Mouse (Mus musculus) embryonic facial prominence, embryonic 11.5 days (tissue): ENCODE data around the gene Rad9b. TPM values are rescaled to one million over a fixed set of nuclear protein-coding genes. Genes with fewer than 3 reads are reported as not detected.
"Not testable (repeated sequence)": the region's sequence is repeated elsewhere in the genome, so short reads cannot be mapped to it uniquely, and the experiment has no call there.

Experiments
- ATAC-seq: fragments of 200-750 bp; cut with Nextera tagmentation; replicated peaks from 2 replicates; pipeline ENCODE4 v1.8.0; 2017; ENCODE audit warnings: low read depth; ENCODE audit not compliant: insufficient number of reproducible peaks, low FRiP score, low TSS enrichment
- DNase-seq: peaks from one replicate; pipeline ENCODE4 v3.0.0-alpha.2; 2015; ENCODE audit warnings: low spot score
- H3K27ac ChIP-seq: fragments of 300-500 bp; sonication (generic); replicated peaks from 2 replicates; pipeline ENCODE4 v1.5.1; 2014; ENCODE audit warnings: mild to moderate bottlenecking, low read depth, low read length, control low read depth
- H3K27me3 ChIP-seq: fragments of 300-500 bp; sonication (generic); 2 replicates; pipeline ENCODE4 v1.6.1; 2014; ENCODE audit warnings: mild to moderate bottlenecking, low read length, moderate library complexity, mixed read lengths; ENCODE audit not compliant: control insufficient read depth, insufficient read depth
- H3K36me3 ChIP-seq: fragments of 300-500 bp; sonication (generic); replicated peaks from 2 replicates; pipeline ENCODE4 v1.6.1; 2014; ENCODE audit warnings: low read depth, mild to moderate bottlenecking, low read length, moderate library complexity, mixed read lengths; ENCODE audit not compliant: control insufficient read depth, insufficient read depth
- H3K4me1 ChIP-seq: fragments of 300-500 bp; sonication (generic); 2 replicates; pipeline ENCODE4 v1.6.1; 2014; ENCODE audit warnings: low read length, mixed read lengths; ENCODE audit not compliant: control insufficient read depth, insufficient read depth
- H3K4me2 ChIP-seq: fragments of 300-500 bp; sonication (generic); 2 replicates; pipeline ENCODE4 v1.6.1; 2014; ENCODE audit warnings: low read depth, mild to moderate bottlenecking, control low read depth, low read length, moderate library complexity
- H3K4me3 ChIP-seq: fragments of 300-500 bp; sonication (generic); 2 replicates; pipeline ENCODE4 v1.5.1; 2014; ENCODE audit warnings: low read depth, low read length, control low read depth
- H3K9ac ChIP-seq: fragments of 300-500 bp; sonication (generic); replicated peaks from 2 replicates; pipeline ENCODE4 v1.6.1; 2014; ENCODE audit warnings: mild to moderate bottlenecking, control low read depth, low read length
- H3K9me3 ChIP-seq: fragments of 300-500 bp; sonication (generic); replicated peaks from 2 replicates; pipeline ENCODE4 v1.6.1; 2016; ENCODE audit warnings: mild to moderate bottlenecking, low read length, inconsistent platforms, mixed read lengths; ENCODE audit not compliant: control insufficient read depth
- WGBS: fragments of 180-500 bp; shearing (Covaris S2); extraction: QIAGEN DNeasy Blood & Tissue Kit; methylation state at CpG from one replicate; pipeline ENCODE4 v1.1.7; 2014; 5-methylcytosine and 5-hydroxymethylcytosine counted together
- polyA plus RNA-seq: library from polyadenylated mRNA; unstranded; fragments of >200 nt; fragmentation: Nextera tagmentation; extraction: Ambion mirVana; gene quantifications from 2 replicates; pipeline ENCODE4 v1.2.1, GENCODE M21; 2014

Rad9b gene
- polyA plus RNA-seq, 1 experiment from 2014 or later, result 10.7 TPM

DNA sequence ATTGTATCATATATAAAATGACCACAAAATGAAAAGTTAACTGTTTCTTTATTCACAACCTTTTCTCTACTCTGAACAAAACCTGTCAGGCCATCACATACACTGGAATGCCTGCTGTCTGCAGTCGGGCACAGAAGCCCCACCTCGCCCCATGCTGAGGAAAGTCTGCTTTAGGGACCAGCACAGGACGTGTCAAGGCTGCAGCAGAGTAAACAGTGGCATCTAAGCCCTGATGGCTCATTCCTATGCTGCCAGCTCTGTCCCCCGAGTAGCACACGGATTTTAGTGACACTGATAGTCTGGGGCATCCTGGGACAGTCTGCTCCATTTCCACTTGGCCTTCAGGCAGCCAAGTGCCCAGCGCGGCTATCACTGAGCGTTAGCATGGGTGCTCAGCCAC is 28.6 kb downstream of the Rad9b start:
- H3K4me2 ChIP-seq, result no peak overlapping the region
- no peaks in the 10 kb centered on the region for H3K36me3 ChIP-seq
- ATAC-seq, result no peak

DNA sequence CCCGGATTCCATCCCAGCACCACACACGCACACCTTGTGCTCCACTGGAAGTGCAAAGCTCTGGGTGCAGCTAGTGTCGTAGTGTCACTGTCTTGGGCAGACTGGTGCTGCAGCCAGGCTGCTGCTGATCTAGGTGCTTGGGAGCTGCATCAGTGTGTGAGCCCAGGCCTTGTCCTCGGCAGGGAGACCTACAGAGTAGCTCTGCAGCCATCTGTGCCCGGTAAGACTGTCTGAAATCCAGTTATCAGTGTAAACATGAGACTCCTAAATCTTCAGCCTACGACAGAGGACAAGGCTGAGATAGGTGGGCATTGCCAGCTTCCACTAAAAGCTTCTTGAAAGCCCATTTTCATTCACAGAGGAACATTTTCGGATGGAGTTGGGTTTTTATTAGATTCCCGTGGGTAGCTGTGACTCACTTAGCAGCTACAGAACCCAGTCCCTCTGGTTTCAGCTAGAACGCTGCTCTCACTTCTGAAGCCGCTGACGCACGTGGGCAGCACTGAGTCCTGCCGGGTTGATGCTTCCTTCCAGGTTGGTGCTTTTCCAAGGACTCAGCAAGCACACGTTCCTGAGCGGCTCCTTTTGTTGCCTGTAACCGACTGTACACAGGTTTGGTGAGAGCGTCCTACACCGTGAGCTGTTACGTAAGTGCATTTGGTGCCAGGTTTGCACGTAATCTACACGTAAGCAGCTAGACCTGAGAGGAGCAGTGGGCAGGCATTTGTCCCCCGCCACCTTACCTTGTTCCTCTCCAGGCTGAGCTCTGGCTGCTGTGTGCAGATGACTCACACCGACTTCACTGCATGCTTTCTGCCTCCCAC is 29.2 kb downstream of the Rad9b start:
- DNase-seq (no peak), ATAC-seq (no peak)
- Histone ChIP-seq H3K4me1 (no peaks in the 10 kb centered on the region), H3K4me3 (no peak overlapping the region), H3K9ac (no peak overlapping the region), H3K9me3 (no peaks in the 10 kb centered on the region), H3K4me2 (no peak overlapping the region), H3K36me3 (no peaks in the 10 kb centered on the region), H3K27ac (no peak overlapping the region), H3K27me3 (no peaks in the 10 kb centered on the region)
- WGBS, result 89% methylated on average over 23 of the region's 23 CpGs

More for the DNA sequence above, 28.6 kb downstream of the Rad9b start:
- WGBS, result 87% methylated on average over 8 of the region's 8 CpGs
- no peaks in the 10 kb centered on the region for H3K9me3 ChIP-seq
- no peaks in the 10 kb centered on the region for H3K27me3 ChIP-seq
- H3K27ac ChIP-seq, result no peak overlapping the region
- no peak overlapping the region for H3K4me3 ChIP-seq
- no peak for DNase-seq
- H3K4me1 ChIP-seq, result no peaks in the 10 kb centered on the region
- no peak overlapping the region for H3K9ac ChIP-seq

DNA sequence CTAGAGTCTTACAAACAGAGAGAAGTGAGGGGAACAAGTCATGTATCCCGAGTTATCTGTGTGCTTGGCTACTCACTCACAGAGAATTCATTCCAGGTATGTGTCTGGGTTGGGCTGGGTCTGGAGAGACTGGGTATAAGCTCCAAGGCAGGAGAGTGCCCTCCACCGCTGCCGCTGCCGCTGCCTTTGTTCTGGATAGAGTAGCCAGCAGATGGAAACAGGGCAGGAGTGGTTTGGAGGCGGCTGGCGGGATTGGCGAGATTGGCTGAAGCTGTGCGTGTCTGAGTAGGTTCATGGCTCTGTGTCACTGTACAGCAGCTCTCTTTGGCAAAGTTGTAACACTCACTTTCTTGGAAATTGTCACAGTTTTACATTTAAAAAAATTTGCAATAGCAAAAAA is 30.5 kb downstream of the Rad9b start:
- Histone ChIP-seq H3K27ac (no peak overlapping the region), H3K9me3 (no peaks in the 10 kb centered on the region), H3K9ac (no peak overlapping the region), H3K27me3 (no peaks in the 10 kb centered on the region), H3K4me3 (no peak overlapping the region), H3K4me2 (no peak overlapping the region), H3K4me1 (no peaks in the 10 kb centered on the region), H3K36me3 (no peaks in the 10 kb centered on the region)
- no peak for DNase-seq
- ATAC-seq, result no peak
- 79% methylated on average over 8 of the region's 8 CpGs for WGBS

- no peaks in the 10 kb centered on the region for H3K27me3 ChIP-seq
- no peaks in the 10 kb centered on the region for H3K36me3 ChIP-seq
- no peak overlapping the region for H3K4me3 ChIP-seq
- no peaks in the 10 kb centered on the region for H3K9me3 ChIP-seq
- H3K4me1 ChIP-seq, result no peaks in the 10 kb centered on the region
- peak; percentile 6 for DNase-seq
- H3K27ac ChIP-seq, result no peak overlapping the region
- no peak overlapping the region for H3K9ac ChIP-seq
- no peak for ATAC-seq
- H3K4me2 ChIP-seq, result no peak overlapping the region
- WGBS, result 73% methylated on average over 12 of the region's 12 CpGs
Measured at GRCm38 (mm10) chr5:122320205-122320781, 33.7 kb downstream of the Rad9b start.

DNA sequence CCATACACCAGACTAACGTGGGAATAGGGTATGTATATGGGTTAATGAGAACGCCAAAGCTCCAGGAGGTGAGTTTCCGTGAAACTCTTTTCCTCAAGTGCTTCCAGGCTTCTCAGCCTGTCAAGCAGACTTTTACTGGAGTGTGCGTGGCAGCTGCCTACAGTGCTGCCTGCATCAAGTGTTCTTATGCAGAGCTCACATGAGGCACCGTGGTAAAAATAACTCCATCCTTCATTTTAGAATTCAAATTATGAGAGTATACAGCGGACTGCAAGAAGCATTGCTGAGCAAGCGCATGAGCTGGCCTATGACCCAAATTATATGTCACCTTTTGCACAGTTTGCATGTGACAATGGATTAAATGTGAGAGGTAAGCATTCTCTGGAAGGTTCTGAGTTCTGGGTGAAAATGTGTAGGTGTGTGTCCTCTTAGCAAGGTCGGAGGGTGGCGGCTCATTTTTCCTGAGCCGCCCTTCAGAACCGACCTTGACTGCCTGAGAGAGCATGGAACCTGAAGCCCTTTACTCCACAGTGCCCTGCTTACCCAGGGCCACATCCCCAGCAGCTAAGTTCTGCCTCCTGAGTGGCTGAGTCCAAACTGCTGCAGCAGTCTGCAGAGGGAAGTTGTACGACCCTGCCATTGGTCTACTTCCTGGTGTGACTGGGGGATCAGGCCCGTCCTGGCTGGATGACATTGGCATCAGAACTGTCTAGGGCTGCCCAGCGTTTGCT is 34.4 kb downstream of the Rad9b start:
- H3K4me3 ChIP-seq, result no peak overlapping the region
- H3K9me3 ChIP-seq, result no peaks in the 10 kb centered on the region
- no peak overlapping the region for H3K9ac ChIP-seq
- DNase-seq (no peak), ATAC-seq (no peak)
- H3K4me2 ChIP-seq, result no peak overlapping the region
- 80% methylated on average over 14 of the region's 14 CpGs for WGBS
- no peak overlapping the region for H3K27ac ChIP-seq
- H3K4me1 ChIP-seq, result no peaks in the 10 kb centered on the region
- H3K27me3 ChIP-seq, result no peaks in the 10 kb centered on the region
- H3K36me3 ChIP-seq, result no peaks in the 10 kb centered on the region

GRCm38 (mm10) chr5:122318976-122319375 is 35.1 kb downstream of the Rad9b start:
- H3K27ac ChIP-seq, H3K4me1 ChIP-seq, DNase-seq, H3K9me3 ChIP-seq, H3K27me3 ChIP-seq, ATAC-seq, H3K4me2 ChIP-seq, H3K36me3 ChIP-seq, H3K9ac ChIP-seq, H3K4me3 ChIP-seq: not testable (repeated sequence)
- 79% methylated on average over 3 of the region's 3 CpGs for WGBS

DNA sequence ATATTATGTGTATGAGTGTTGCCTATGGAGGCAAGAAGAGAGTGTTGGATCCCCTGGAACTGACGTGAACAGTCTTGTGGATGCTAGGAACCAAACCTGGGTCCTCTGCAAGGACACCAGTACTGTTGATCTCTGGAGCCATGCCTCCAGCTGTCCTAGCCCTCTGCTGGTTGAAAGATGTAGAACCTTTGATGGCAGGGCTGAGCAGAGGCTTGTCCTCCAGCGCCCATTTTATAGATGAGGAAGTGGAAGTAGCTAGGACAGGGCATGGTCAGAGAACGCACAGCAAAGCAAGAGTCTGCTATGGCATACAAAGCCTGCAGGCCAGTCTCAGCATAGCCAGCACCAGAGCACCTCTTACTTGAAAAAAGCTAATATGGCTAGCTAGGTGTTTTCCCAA is 35.9 kb downstream of the Rad9b start:
- no peaks in the 10 kb centered on the region for H3K36me3 ChIP-seq
- DNase-seq, result peak; percentile 10

More for the DNA sequence above, 35.9 kb downstream of the Rad9b start:
- Histone ChIP-seq H3K9me3 (no peaks in the 10 kb centered on the region), H3K4me1 (no peaks in the 10 kb centered on the region), H3K4me3 (no peak overlapping the region), H3K4me2 (no peak overlapping the region), H3K9ac (no peak overlapping the region), H3K27me3 (no peaks in the 10 kb centered on the region), H3K27ac (no peak overlapping the region)
- ATAC-seq, result no peak
- WGBS, result 73% methylated on average over 3 of the region's 3 CpGs
